Mouse (Mus musculus): ENCODE data around the gene Add3. TPM values are rescaled to one million over a fixed set of nuclear protein-coding genes. Genes with fewer than 3 reads are reported as not detected.
A peak's percentile ranks its signal among the peaks of the same experiment; 100 is the strongest.

Add3 gene
- polyA plus RNA-seq, 1 experiment from 2014 or later: 28.6 TPM

GRCm38 (mm10) chr19:53174034-53174433 lies 33.8 kb downstream of the Add3 start:
- H3K4me2 ChIP-seq (ENCODE audit: low read length): no peak overlapping the region
- H3K27me3 ChIP-seq (ENCODE audit: control insufficient read depth, insufficient read depth, low read length): no peaks in the 10 kb centered on the region
- no peaks in the 10 kb centered on the region for H3K9me3 ChIP-seq (ENCODE audit: control insufficient read depth, low read length)
- no peaks in the 10 kb centered on the region for H3K4me1 ChIP-seq (ENCODE audit: control insufficient read depth, insufficient read depth, low read length)
- no peaks in the 10 kb centered on the region for H3K36me3 ChIP-seq (ENCODE audit: control insufficient read depth, insufficient read depth, low read length)
- H3K4me3 ChIP-seq (replicated peaks; ENCODE audit: low read depth, low read length): no peak overlapping the region
- DNase-seq (no peak), ATAC-seq (ENCODE audit: low FRiP score, low TSS enrichment) (no peak)
- WGBS: 77% methylated on average over 2 of the region's 2 CpGs
- H3K27ac ChIP-seq (replicated peaks; ENCODE audit: low read depth, low read length): no peak overlapping the region
- H3K9ac ChIP-seq (replicated peaks; ENCODE audit: low read length): no peak overlapping the region

GRCm38 (mm10) chr19:53175550-53175949 lies 35.3 kb downstream of the Add3 start:
- ATAC-seq (ENCODE audit: low FRiP score, low TSS enrichment) (no peak), DNase-seq (no peak)
- Histone ChIP-seq H3K4me2 (ENCODE audit: low read length) (no peak overlapping the region), H3K4me1 (ENCODE audit: control insufficient read depth, insufficient read depth, low read length) (no peaks in the 10 kb centered on the region), H3K9me3 (ENCODE audit: control insufficient read depth, low read length) (no peaks in the 10 kb centered on the region), H3K36me3 (ENCODE audit: control insufficient read depth, insufficient read depth, low read length) (no peaks in the 10 kb centered on the region), H3K27me3 (ENCODE audit: control insufficient read depth, insufficient read depth, low read length) (no peaks in the 10 kb centered on the region), H3K27ac (replicated peaks; ENCODE audit: low read depth, low read length) (no peak overlapping the region), H3K9ac (replicated peaks; ENCODE audit: low read length) (no peak overlapping the region), H3K4me3 (replicated peaks; ENCODE audit: low read depth, low read length) (no peak overlapping the region)
- WGBS: 62% methylated on average over 5 of the region's 5 CpGs

GRCm38 (mm10) chr19:53176518-53176917 lies 36.3 kb downstream of the Add3 start:
- no peak for DNase-seq
- no peak overlapping the region for H3K27ac ChIP-seq (replicated peaks; ENCODE audit: low read depth, low read length)
- no peak for ATAC-seq (ENCODE audit: low FRiP score, low TSS enrichment)
- H3K4me3 ChIP-seq (replicated peaks; ENCODE audit: low read depth, low read length): no peak overlapping the region
- no peaks in the 10 kb centered on the region for H3K9me3 ChIP-seq (ENCODE audit: control insufficient read depth, low read length)
- no peak overlapping the region for H3K9ac ChIP-seq (replicated peaks; ENCODE audit: low read length)
- 97% methylated on average over 4 of the region's 4 CpGs for WGBS
- H3K27me3 ChIP-seq (ENCODE audit: control insufficient read depth, insufficient read depth, low read length): no peaks in the 10 kb centered on the region
- H3K36me3 ChIP-seq (ENCODE audit: control insufficient read depth, insufficient read depth, low read length): no peaks in the 10 kb centered on the region
- H3K4me1 ChIP-seq (ENCODE audit: control insufficient read depth, insufficient read depth, low read length): 0 out of 2 replicates have a peak, but pooled peaks cover 4% of the 10 kb centered on the region
- H3K4me2 ChIP-seq (ENCODE audit: low read length): no peak overlapping the region

GRCm38 (mm10) chr19:53178611-53179528 lies 38.6 kb downstream of the Add3 start:
- H3K4me1 ChIP-seq (ENCODE audit: control insufficient read depth, insufficient read depth, low read length): 0 out of 2 replicates have a peak, but pooled peaks cover 4% of the 10 kb centered on the region
- H3K9me3 ChIP-seq (ENCODE audit: control insufficient read depth, low read length): no peaks in the 10 kb centered on the region
- no peak overlapping the region for H3K4me2 ChIP-seq (ENCODE audit: low read length)
- DNase-seq: no peak
- H3K36me3 ChIP-seq (ENCODE audit: control insufficient read depth, insufficient read depth, low read length): no peaks in the 10 kb centered on the region
- no peak overlapping the region for H3K27ac ChIP-seq (replicated peaks; ENCODE audit: low read depth, low read length)
- no peak overlapping the region for H3K9ac ChIP-seq (replicated peaks; ENCODE audit: low read length)
- no peak overlapping the region for H3K4me3 ChIP-seq (replicated peaks; ENCODE audit: low read depth, low read length)
- no peaks in the 10 kb centered on the region for H3K27me3 ChIP-seq (ENCODE audit: control insufficient read depth, insufficient read depth, low read length)
- 96% methylated on average over 20 of the region's 20 CpGs for WGBS
- ATAC-seq (ENCODE audit: low FRiP score, low TSS enrichment): no peak

- WGBS: 74% methylated on average over 12 of the region's 12 CpGs
Measured at GRCm38 (mm10) chr19:53180168-53180803, 40.0 kb downstream of the Add3 start.

GRCm38 (mm10) chr19:53181003-53181861 lies 41.0 kb downstream of the Add3 start:
- no peaks in the 10 kb centered on the region for H3K9me3 ChIP-seq (ENCODE audit: control insufficient read depth, low read length)
- 60% methylated on average over 19 of the region's 19 CpGs for WGBS
- DNase-seq (peak; percentile 64), ATAC-seq (ENCODE audit: low FRiP score, low TSS enrichment) (no peak)
- H3K9ac ChIP-seq (replicated peaks; ENCODE audit: low read length): no peak overlapping the region
- no peak overlapping the region for H3K4me3 ChIP-seq (replicated peaks; ENCODE audit: low read depth, low read length)
- H3K4me1 ChIP-seq (ENCODE audit: control insufficient read depth, insufficient read depth, low read length): 0 out of 2 replicates have a peak, but pooled peaks cover 4% of the 10 kb centered on the region
- no peak overlapping the region for H3K4me2 ChIP-seq (ENCODE audit: low read length)
- H3K27me3 ChIP-seq (ENCODE audit: control insufficient read depth, insufficient read depth, low read length): no peaks in the 10 kb centered on the region
- no peak overlapping the region for H3K27ac ChIP-seq (replicated peaks; ENCODE audit: low read depth, low read length)
- no peaks in the 10 kb centered on the region for H3K36me3 ChIP-seq (ENCODE audit: control insufficient read depth, insufficient read depth, low read length)

More at GRCm38 (mm10) chr19:53180168-53180803, 40.0 kb downstream of the Add3 start:
- Histone ChIP-seq H3K27ac (replicated peaks; ENCODE audit: low read depth, low read length) (no peak overlapping the region), H3K4me1 (ENCODE audit: control insufficient read depth, insufficient read depth, low read length) (0 out of 2 replicates have a peak, but pooled peaks cover 4% of the 10 kb centered on the region), H3K9ac (replicated peaks; ENCODE audit: low read length) (no peak overlapping the region), H3K27me3 (ENCODE audit: control insufficient read depth, insufficient read depth, low read length) (no peaks in the 10 kb centered on the region), H3K36me3 (ENCODE audit: control insufficient read depth, insufficient read depth, low read length) (no peaks in the 10 kb centered on the region), H3K4me3 (replicated peaks; ENCODE audit: low read depth, low read length) (no peak overlapping the region), H3K4me2 (ENCODE audit: low read length) (no peak overlapping the region), H3K9me3 (ENCODE audit: control insufficient read depth, low read length) (no peaks in the 10 kb centered on the region)
- ATAC-seq (ENCODE audit: low FRiP score, low TSS enrichment) (no peak), DNase-seq (no peak)

GRCm38 (mm10) chr19:53183620-53184019 lies 43.4 kb downstream of the Add3 start:
- Histone ChIP-seq H3K27me3 (ENCODE audit: control insufficient read depth, insufficient read depth, low read length) (no peaks in the 10 kb centered on the region), H3K9me3 (ENCODE audit: control insufficient read depth, low read length) (no peaks in the 10 kb centered on the region), H3K9ac (replicated peaks; ENCODE audit: low read length) (no peak overlapping the region), H3K36me3 (ENCODE audit: control insufficient read depth, insufficient read depth, low read length) (no peaks in the 10 kb centered on the region), H3K4me2 (ENCODE audit: low read length) (no peak overlapping the region), H3K4me3 (replicated peaks; ENCODE audit: low read depth, low read length) (no peak overlapping the region), H3K27ac (replicated peaks; ENCODE audit: low read depth, low read length) (no peak overlapping the region), H3K4me1 (ENCODE audit: control insufficient read depth, insufficient read depth, low read length) (0 out of 2 replicates have a peak, but pooled peaks cover 4% of the 10 kb centered on the region)
- no peak for ATAC-seq (ENCODE audit: low FRiP score, low TSS enrichment)
- 76% methylated on average over 9 of the region's 9 CpGs for WGBS
- DNase-seq: no peak

- 0 out of 2 replicates have a peak, but pooled peaks cover 4% of the 10 kb centered on the region for H3K4me1 ChIP-seq (ENCODE audit: control insufficient read depth, insufficient read depth, low read length)
- no peaks in the 10 kb centered on the region for H3K9me3 ChIP-seq (ENCODE audit: control insufficient read depth, low read length)
- ATAC-seq (ENCODE audit: low FRiP score, low TSS enrichment) (no peak), DNase-seq (no peak)
- H3K27me3 ChIP-seq (ENCODE audit: control insufficient read depth, insufficient read depth, low read length): no peaks in the 10 kb centered on the region
- no peak overlapping the region for H3K27ac ChIP-seq (replicated peaks; ENCODE audit: low read depth, low read length)
- no peak overlapping the region for H3K4me3 ChIP-seq (replicated peaks; ENCODE audit: low read depth, low read length)
- WGBS: 83% methylated on average over 10 of the region's 10 CpGs
- H3K9ac ChIP-seq (replicated peaks; ENCODE audit: low read length): no peak overlapping the region
- H3K36me3 ChIP-seq (ENCODE audit: control insufficient read depth, insufficient read depth, low read length): no peaks in the 10 kb centered on the region
- no peak overlapping the region for H3K4me2 ChIP-seq (ENCODE audit: low read length)
Measured at GRCm38 (mm10) chr19:53184216-53184615, 44.0 kb downstream of the Add3 start.

Measured in midbrain, embryonic 14.5 days (tissue).